Mouse (Mus musculus): ENCODE data around the gene Tmcc2.

GRCm38 (mm10) chr1:132312043-132312442 is 79.0 kb downstream of the Tmcc2 start:
- no peak for TF ChIP-seq GATA1 (IDR thresholded peaks at IDR 0.05; ENCODE audit: borderline replicate concordance, low read length)
- TF ChIP-seq CTCF (IDR thresholded peaks at IDR 0.05; ENCODE audit: low read depth, low read length): no peak
